Mouse (Mus musculus) liver, embryonic 14.5 days (tissue): ENCODE results near the gene Kif5c.

Source experiments
- CTCF ChIP-seq: IDR thresholded peaks from 2 replicates; pipeline ENCODE4 v1.5.1; 2016; ENCODE audit warnings: antibody characterized with exemption, low read depth, control low read depth
- EP300 ChIP-seq: IDR thresholded peaks from 2 replicates; pipeline ENCODE4 v1.6.1; 2016; ENCODE audit warnings: antibody characterized with exemption, low read depth

GRCm38 (mm10) chr2:49718492-49718891 is 99.4 kb downstream of the Kif5c start:
- TF ChIP-seq EP300 = no peak
- no peak for TF ChIP-seq CTCF
